Mouse (Mus musculus): ENCODE measurements around the gene Sos1. TPM values are rescaled to one million over a fixed set of nuclear protein-coding genes. Genes with fewer than 3 reads are reported as not detected.
"Not testable (repeated sequence)": the region's sequence is repeated elsewhere in the genome, so short reads cannot be mapped to it uniquely, and the experiment has no call there.

Sos1 gene
- polyA plus RNA-seq, 1 experiment from 2014 or later: 2.2 TPM

GRCm38 (mm10) chr17:80476496-80476895, 3.8 kb downstream of the Sos1 start:
- Histone ChIP-seq H3K27me3 (ENCODE audit: control insufficient read depth, insufficient read depth, low read length) (no peaks in the 10 kb centered on the region), H3K36me3 (ENCODE audit: control insufficient read depth, insufficient read depth, low read length) (no peaks in the 10 kb centered on the region), H3K9me3 (ENCODE audit: control insufficient read depth, low read length) (no peaks in the 10 kb centered on the region), H3K4me3 (ENCODE audit: low read depth, low read length) (no peak overlapping the region), H3K27ac (replicated peaks) (no peak overlapping the region), H3K4me2 (replicated peaks; ENCODE audit: low read depth) (no peak overlapping the region), H3K9ac (ENCODE audit: low read length) (no peak overlapping the region), H3K4me1 (replicated peaks; ENCODE audit: control insufficient read depth, insufficient read depth) (no peaks in the 10 kb centered on the region)
- ATAC-seq (ENCODE audit: low FRiP score, low TSS enrichment): no peak
- no peak for DNase-seq (ENCODE audit: low spot score)
- WGBS: 88% methylated on average over 4 of the region's 4 CpGs
- TF ChIP-seq EP300 (optimal IDR thresholded peaks at IDR 0.05): no peak
- no peak for TF ChIP-seq CTCF (IDR thresholded peaks at IDR 0.05; ENCODE audit: low read depth)

GRCm38 (mm10) chr17:80471056-80471802, 9.0 kb downstream of the Sos1 start:
- H3K36me3 ChIP-seq (ENCODE audit: control insufficient read depth, insufficient read depth, low read length): no peaks in the 10 kb centered on the region
- 39% methylated on average over 8 of the region's 8 CpGs for WGBS
- no peak overlapping the region for H3K27ac ChIP-seq (replicated peaks)
- H3K4me2 ChIP-seq (replicated peaks; ENCODE audit: low read depth): no peak overlapping the region
- no peak for ATAC-seq (ENCODE audit: low FRiP score, low TSS enrichment)
- H3K9ac ChIP-seq (ENCODE audit: low read length): no peak overlapping the region
- TF ChIP-seq EP300 (optimal IDR thresholded peaks at IDR 0.05): no peak
- no peak for TF ChIP-seq CTCF (IDR thresholded peaks at IDR 0.05; ENCODE audit: low read depth)
- DNase-seq (ENCODE audit: low spot score): peak; percentile 29
- H3K4me1 ChIP-seq (replicated peaks; ENCODE audit: control insufficient read depth, insufficient read depth): no peaks in the 10 kb centered on the region
- no peak overlapping the region for H3K4me3 ChIP-seq (ENCODE audit: low read depth, low read length)
- H3K27me3 ChIP-seq (ENCODE audit: control insufficient read depth, insufficient read depth, low read length): no peaks in the 10 kb centered on the region
- H3K9me3 ChIP-seq (ENCODE audit: control insufficient read depth, low read length): no peaks in the 10 kb centered on the region

- 24% methylated on average over 3 of the region's 3 CpGs for WGBS
Observed at GRCm38 (mm10) chr17:80468417-80468894, 11.8 kb downstream of the Sos1 start.

GRCm38 (mm10) chr17:80460258-80460657, 20.0 kb downstream of the Sos1 start:
- no peaks in the 10 kb centered on the region for H3K36me3 ChIP-seq (ENCODE audit: control insufficient read depth, insufficient read depth, low read length)
- no peaks in the 10 kb centered on the region for H3K27me3 ChIP-seq (ENCODE audit: control insufficient read depth, insufficient read depth, low read length)
- 37% methylated on average over 5 of the region's 5 CpGs for WGBS
- DNase-seq (ENCODE audit: low spot score): no peak
- H3K27ac ChIP-seq (replicated peaks): no peak overlapping the region
- H3K4me1 ChIP-seq (replicated peaks; ENCODE audit: control insufficient read depth, insufficient read depth): no peaks in the 10 kb centered on the region
- H3K4me2 ChIP-seq (replicated peaks; ENCODE audit: low read depth): no peak overlapping the region
- TF ChIP-seq EP300 (optimal IDR thresholded peaks at IDR 0.05) (no peak), CTCF (IDR thresholded peaks at IDR 0.05; ENCODE audit: low read depth) (no peak)
- no peak overlapping the region for H3K9ac ChIP-seq (ENCODE audit: low read length)
- ATAC-seq (ENCODE audit: low FRiP score, low TSS enrichment): no peak
- H3K4me3 ChIP-seq (ENCODE audit: low read depth, low read length): no peak overlapping the region
- no peaks in the 10 kb centered on the region for H3K9me3 ChIP-seq (ENCODE audit: control insufficient read depth, low read length)

More at GRCm38 (mm10) chr17:80468417-80468894, 11.8 kb downstream of the Sos1 start:
- ATAC-seq (ENCODE audit: low FRiP score, low TSS enrichment): peak; percentile 93
- H3K4me1 ChIP-seq (replicated peaks; ENCODE audit: control insufficient read depth, insufficient read depth); H3K27me3 ChIP-seq (ENCODE audit: control insufficient read depth, insufficient read depth, low read length); H3K9ac ChIP-seq (ENCODE audit: low read length); H3K36me3 ChIP-seq (ENCODE audit: control insufficient read depth, insufficient read depth, low read length); H3K9me3 ChIP-seq (ENCODE audit: control insufficient read depth, low read length); H3K27ac ChIP-seq (replicated peaks); H3K4me3 ChIP-seq (ENCODE audit: low read depth, low read length): not testable (repeated sequence)
- peak; percentile 52 for DNase-seq (ENCODE audit: low spot score)
- H3K4me2 ChIP-seq (replicated peaks; ENCODE audit: low read depth): 0 out of 2 replicates have a peak overlapping the region, but pooled peaks have one; percentile 11

DNA sequence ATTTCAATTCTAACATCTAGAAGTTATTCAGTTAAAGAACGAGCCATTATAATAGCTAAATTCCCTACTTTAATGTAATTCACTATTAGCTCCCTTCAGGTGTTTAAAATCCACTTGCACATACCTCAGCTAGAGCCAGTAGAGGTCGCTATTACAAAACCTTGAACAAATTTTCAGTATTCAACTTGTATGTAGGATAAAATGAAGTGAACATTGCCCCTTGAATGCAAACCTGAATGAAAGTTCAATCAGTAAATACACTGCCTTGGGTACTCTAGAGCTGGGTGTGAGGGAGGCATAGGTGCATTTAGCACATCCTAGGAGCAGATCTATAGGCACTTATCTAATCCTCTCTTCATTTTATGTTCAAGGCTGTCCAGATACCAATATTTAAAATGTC, 24.6 kb downstream of the Sos1 start:
- Histone ChIP-seq H3K4me3 (ENCODE audit: low read depth, low read length) (no peak overlapping the region), H3K9ac (ENCODE audit: low read length) (no peak overlapping the region), H3K4me2 (replicated peaks; ENCODE audit: low read depth) (no peak overlapping the region), H3K27ac (replicated peaks) (no peak overlapping the region), H3K9me3 (ENCODE audit: control insufficient read depth, low read length) (no peaks in the 10 kb centered on the region), H3K36me3 (ENCODE audit: control insufficient read depth, insufficient read depth, low read length) (peaks cover 3% of the 10 kb centered on the region; the same call in 1 of the 2 replicates), H3K27me3 (ENCODE audit: control insufficient read depth, insufficient read depth, low read length) (no peaks in the 10 kb centered on the region), H3K4me1 (replicated peaks; ENCODE audit: control insufficient read depth, insufficient read depth) (no peaks in the 10 kb centered on the region)
- TF ChIP-seq CTCF (IDR thresholded peaks at IDR 0.05; ENCODE audit: low read depth): peak; percentile 86
- TF ChIP-seq EP300 (optimal IDR thresholded peaks at IDR 0.05): no peak
- WGBS: 32% methylated on average over 2 of the region's 2 CpGs
- ATAC-seq (ENCODE audit: low FRiP score, low TSS enrichment) (no peak), DNase-seq (ENCODE audit: low spot score) (no peak)

- no peak overlapping the region for H3K4me3 ChIP-seq (ENCODE audit: low read depth, low read length)
- H3K4me1 ChIP-seq (replicated peaks; ENCODE audit: control insufficient read depth, insufficient read depth): no peaks in the 10 kb centered on the region
- H3K9ac ChIP-seq (ENCODE audit: low read length): no peak overlapping the region
- peaks cover 7% of the 10 kb centered on the region for H3K36me3 ChIP-seq (ENCODE audit: control insufficient read depth, insufficient read depth, low read length)
- no peaks in the 10 kb centered on the region for H3K9me3 ChIP-seq (ENCODE audit: control insufficient read depth, low read length)
- WGBS: 78% methylated on average over 3 of the region's 3 CpGs
- no peak overlapping the region for H3K27ac ChIP-seq (replicated peaks)
- no peaks in the 10 kb centered on the region for H3K27me3 ChIP-seq (ENCODE audit: control insufficient read depth, insufficient read depth, low read length)
- ATAC-seq (ENCODE audit: low FRiP score, low TSS enrichment) (no peak), DNase-seq (ENCODE audit: low spot score) (no peak)
- TF ChIP-seq CTCF (IDR thresholded peaks at IDR 0.05; ENCODE audit: low read depth) (no peak), EP300 (optimal IDR thresholded peaks at IDR 0.05) (no peak)
- no peak overlapping the region for H3K4me2 ChIP-seq (replicated peaks; ENCODE audit: low read depth)
Observed at GRCm38 (mm10) chr17:80450426-80451030, 29.7 kb downstream of the Sos1 start.
